Mouse (Mus musculus) limb, embryonic 13.5 days (tissue): ENCODE measurements around the gene Zbtb16. TPM values are rescaled to one million over a fixed set of nuclear protein-coding genes. Genes with fewer than 3 reads are reported as not detected.

ENCODE experiments used
- ATAC-seq: fragments of 200-750 bp; cut with Nextera tagmentation; 2 replicates; pipeline ENCODE4 v1.8.0; 2017; ENCODE audit warnings: low read depth, moderate number of reproducible peaks, moderate TSS enrichment; ENCODE audit not compliant: low FRiP score
- H3K27ac ChIP-seq: fragments of 300-500 bp; sonication (generic); 2 replicates; pipeline ENCODE4 v1.5.1; 2015; ENCODE audit warnings: inconsistent platforms, mild to moderate bottlenecking, moderate library complexity
- H3K27me3 ChIP-seq: fragments of 300-500 bp; sonication (generic); 2 replicates; pipeline ENCODE4 v1.6.1; 2015; ENCODE audit warnings: mild to moderate bottlenecking, inconsistent platforms
- H3K36me3 ChIP-seq: fragments of 300-500 bp; sonication (generic); 2 replicates; pipeline ENCODE4 v1.6.1; 2015; ENCODE audit warnings: inconsistent platforms, mild to moderate bottlenecking, moderate library complexity
- H3K4me1 ChIP-seq: fragments of 300-500 bp; sonication (generic); 2 replicates; pipeline ENCODE4 v1.6.1; 2015; ENCODE audit warnings: inconsistent platforms
- H3K4me2 ChIP-seq: fragments of 300-500 bp; sonication (generic); replicated peaks from 2 replicates; pipeline ENCODE4 v1.6.1; 2015; ENCODE audit warnings: inconsistent platforms, mild to moderate bottlenecking, moderate library complexity
- H3K4me3 ChIP-seq: fragments of 300-500 bp; sonication (generic); 2 replicates; pipeline ENCODE4 v1.5.1; 2015; ENCODE audit warnings: moderate library complexity, mild to moderate bottlenecking, inconsistent platforms
- H3K9ac ChIP-seq: fragments of 300-500 bp; sonication (generic); 2 replicates; pipeline ENCODE4 v1.6.1; 2015; ENCODE audit warnings: mild to moderate bottlenecking, inconsistent platforms
- H3K9me3 ChIP-seq: fragments of 300-500 bp; sonication (generic); 2 replicates; pipeline ENCODE4 v1.6.1; 2016; ENCODE audit warnings: inconsistent platforms
- WGBS: fragments of 180-500 bp; shearing (Covaris S2); methylation state at CpG from one replicate; pipeline ENCODE4 v1.1.7; 2015; 5-methylcytosine and 5-hydroxymethylcytosine counted together
- polyA plus RNA-seq: library from polyadenylated mRNA; unstranded; fragments of >200 nt; fragmentation: Nextera tagmentation; extraction: Ambion mirVana; gene quantifications from 2 replicates; pipeline ENCODE4 v1.2.1, GENCODE M21; 2015

Gene Zbtb16
- polyA plus RNA-seq, 1 experiment from 2014 or later, result 1.1 TPM

GRCm38 (mm10) chr9:48653399-48654070 lies 182.5 kb downstream of the Zbtb16 start:
- Histone ChIP-seq H3K27me3 (peaks cover 73% of the 10 kb centered on the region), H3K4me2 (no peak overlapping the region), H3K4me1 (peaks cover 13% of the 10 kb centered on the region), H3K9me3 (no peaks in the 10 kb centered on the region), H3K4me3 (no peak overlapping the region), H3K36me3 (no peaks in the 10 kb centered on the region), H3K9ac (no peak overlapping the region), H3K27ac (no peak overlapping the region)
- WGBS, result 42% methylated on average over 7 of the region's 7 CpGs
- no peak for ATAC-seq

DNA sequence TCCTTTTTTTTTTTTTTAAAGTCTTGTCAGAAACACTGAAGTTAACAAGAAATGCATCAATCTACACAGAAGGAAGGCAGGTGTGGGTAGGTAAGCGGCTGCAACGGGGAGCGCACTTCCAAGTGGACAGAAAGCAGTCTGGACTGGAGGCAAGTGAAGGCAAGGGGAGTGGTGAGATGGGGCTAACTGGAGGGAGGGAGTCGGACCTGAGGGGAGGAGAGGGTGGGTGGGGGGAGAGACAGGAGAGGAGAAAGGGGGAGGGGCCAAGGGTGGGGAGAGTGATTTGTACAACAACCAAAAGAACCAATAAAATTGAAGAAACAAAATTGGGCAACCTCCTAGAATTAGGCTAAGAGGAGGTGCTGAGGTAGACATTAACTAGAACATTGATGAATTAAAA lies 184.0 kb downstream of the Zbtb16 start:
- ATAC-seq, result no peak

GRCm38 (mm10) chr9:48650846-48651245 lies 185.2 kb downstream of the Zbtb16 start:
- WGBS, result 84% methylated on average over 2 of the region's 2 CpGs

More for the DNA sequence above, 184.0 kb downstream of the Zbtb16 start:
- Histone ChIP-seq H3K27ac (no peak overlapping the region), H3K4me3 (no peak overlapping the region), H3K36me3 (no peaks in the 10 kb centered on the region), H3K9me3 (no peaks in the 10 kb centered on the region), H3K9ac (no peak overlapping the region), H3K27me3 (peaks cover 75% of the 10 kb centered on the region), H3K4me1 (peaks cover 27% of the 10 kb centered on the region), H3K4me2 (no peak overlapping the region)
- 49% methylated on average over 4 of the region's 4 CpGs for WGBS

DNA sequence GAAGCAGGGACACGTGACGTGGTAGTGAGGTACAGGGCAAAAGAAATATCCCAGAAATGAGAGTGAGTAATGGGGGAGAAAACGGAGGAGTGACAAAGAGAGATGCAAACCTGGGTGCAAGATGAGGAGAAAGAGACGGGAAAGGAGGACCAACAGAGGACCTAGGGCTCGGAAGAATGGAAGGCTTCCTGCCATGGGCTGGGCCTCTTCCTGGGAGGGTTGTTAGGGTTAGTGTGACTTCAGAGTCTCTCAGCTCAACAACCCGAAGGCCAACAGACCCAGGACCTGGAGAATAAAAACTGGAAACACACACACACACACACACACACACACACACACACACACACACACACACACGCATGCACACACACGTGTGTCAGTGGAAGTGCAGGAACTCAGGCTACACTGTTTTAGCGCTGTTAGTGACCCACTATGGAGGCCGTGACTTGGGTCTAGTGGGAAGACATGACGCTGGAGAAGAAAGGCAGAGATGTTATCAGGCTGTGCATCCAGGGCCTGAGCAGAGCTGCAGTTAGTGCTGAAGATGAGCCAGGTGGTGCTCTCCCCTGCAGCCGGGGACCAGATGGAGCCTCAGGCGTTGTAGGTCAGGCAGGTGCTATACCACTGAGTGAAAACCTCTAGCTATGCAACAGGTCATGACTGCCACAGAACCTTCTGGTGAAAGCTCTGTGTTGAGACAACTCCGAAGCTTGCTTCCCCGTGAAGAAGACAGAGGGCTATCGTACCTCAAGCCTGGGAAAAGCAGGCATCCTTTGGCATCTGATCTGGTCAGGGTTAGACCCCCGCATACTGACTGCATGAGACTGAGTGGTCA lies 186.0 kb downstream of the Zbtb16 start:
- Histone ChIP-seq H3K4me3 (peak overlapping the region; percentile 26; the same call in 1 of the 2 replicates), H3K27me3 (peaks cover 76% of the 10 kb centered on the region)
- 36% methylated on average over 17 of the region's 17 CpGs for WGBS

More at GRCm38 (mm10) chr9:48650846-48651245, 185.2 kb downstream of the Zbtb16 start:
- H3K36me3 ChIP-seq, result no peaks in the 10 kb centered on the region
- no peak overlapping the region for H3K4me3 ChIP-seq
- H3K4me1 ChIP-seq, result peaks cover 27% of the 10 kb centered on the region
- H3K4me2 ChIP-seq, result no peak overlapping the region
- H3K9ac ChIP-seq, result no peak overlapping the region
- ATAC-seq, result no peak
- no peaks in the 10 kb centered on the region for H3K9me3 ChIP-seq
- peaks cover 77% of the 10 kb centered on the region for H3K27me3 ChIP-seq
- H3K27ac ChIP-seq, result no peak overlapping the region

GRCm38 (mm10) chr9:48649098-48649766 lies 186.8 kb downstream of the Zbtb16 start:
- Histone ChIP-seq H3K4me3 (peak overlapping the region; percentile 26), H3K9ac (peak overlapping the region; percentile 40), H3K9me3 (peaks cover 3% of the 10 kb centered on the region), H3K4me2 (peak overlapping the region; percentile 57), H3K27ac (no peak overlapping the region), H3K4me1 (peaks cover 27% of the 10 kb centered on the region), H3K27me3 (peaks cover 71% of the 10 kb centered on the region), H3K36me3 (no peaks in the 10 kb centered on the region)
- WGBS, result 4% methylated on average over 22 of the region's 22 CpGs
- ATAC-seq, result peak; percentile 24; the same call in 1 of the 2 replicates

More for the DNA sequence above, 186.0 kb downstream of the Zbtb16 start:
- Histone ChIP-seq H3K4me1 (peaks cover 27% of the 10 kb centered on the region), H3K9ac (no peak overlapping the region), H3K27ac (no peak overlapping the region), H3K4me2 (peak overlapping the region; percentile 57), H3K36me3 (no peaks in the 10 kb centered on the region), H3K9me3 (no peaks in the 10 kb centered on the region)
- no peak for ATAC-seq

DNA sequence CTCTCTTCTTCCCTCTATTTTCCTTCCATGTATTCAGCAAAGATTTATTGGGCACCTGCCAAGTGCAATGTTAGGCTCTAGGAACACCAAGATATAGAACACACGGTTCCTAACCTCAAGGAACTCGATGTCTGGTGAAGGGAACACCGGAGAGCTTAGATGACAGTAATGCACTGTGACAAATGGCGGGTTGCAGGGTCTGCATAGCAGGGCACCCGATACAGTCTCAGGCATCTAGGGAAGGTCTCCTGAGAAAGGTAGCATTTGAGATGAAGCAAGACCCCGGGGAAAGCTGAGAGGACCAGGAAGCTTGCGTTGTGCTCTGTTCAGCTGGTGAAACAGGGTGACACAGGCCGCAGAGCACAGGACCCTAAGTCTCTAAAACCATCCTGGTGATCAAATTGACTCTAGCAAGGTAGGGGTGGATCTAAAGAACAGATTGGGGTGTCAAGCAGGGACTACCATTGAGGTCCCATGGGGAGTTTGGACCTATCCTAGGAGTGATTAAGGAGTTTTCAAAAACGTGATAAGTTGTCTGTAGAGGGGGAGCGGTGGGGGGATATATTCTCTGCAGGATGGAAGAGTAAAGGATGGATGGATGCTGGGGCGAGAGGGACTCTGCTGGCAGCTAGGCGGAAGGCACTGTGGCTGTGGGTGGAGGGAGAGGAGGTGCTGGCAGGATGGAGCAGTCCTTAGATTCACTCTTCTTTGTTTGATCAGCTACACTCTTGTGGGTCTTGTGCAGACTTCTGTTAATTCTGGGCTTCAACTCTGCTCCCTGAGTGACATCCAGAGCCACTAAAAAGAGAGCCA lies 187.5 kb downstream of the Zbtb16 start:
- Histone ChIP-seq H3K27ac (no peak overlapping the region), H3K4me1 (peaks cover 27% of the 10 kb centered on the region), H3K36me3 (no peaks in the 10 kb centered on the region), H3K4me3 (peak overlapping the region; percentile 26; the same call in 1 of the 2 replicates), H3K9me3 (peaks cover 7% of the 10 kb centered on the region), H3K9ac (no peak overlapping the region), H3K27me3 (peaks cover 66% of the 10 kb centered on the region), H3K4me2 (peak overlapping the region; percentile 57; the same call in 1 of the 2 replicates)
- 40% methylated on average over 12 of the region's 12 CpGs for WGBS
- no peak for ATAC-seq

GRCm38 (mm10) chr9:48647648-48648284 lies 188.3 kb downstream of the Zbtb16 start:
- Histone ChIP-seq H3K27me3 (peaks cover 60% of the 10 kb centered on the region), H3K27ac (no peak overlapping the region), H3K4me2 (no peak overlapping the region), H3K9me3 (peaks cover 7% of the 10 kb centered on the region), H3K9ac (no peak overlapping the region), H3K36me3 (no peaks in the 10 kb centered on the region), H3K4me3 (no peak overlapping the region), H3K4me1 (peaks cover 27% of the 10 kb centered on the region)
- ATAC-seq, result no peak
- 21% methylated on average over 10 of the region's 10 CpGs for WGBS

DNA sequence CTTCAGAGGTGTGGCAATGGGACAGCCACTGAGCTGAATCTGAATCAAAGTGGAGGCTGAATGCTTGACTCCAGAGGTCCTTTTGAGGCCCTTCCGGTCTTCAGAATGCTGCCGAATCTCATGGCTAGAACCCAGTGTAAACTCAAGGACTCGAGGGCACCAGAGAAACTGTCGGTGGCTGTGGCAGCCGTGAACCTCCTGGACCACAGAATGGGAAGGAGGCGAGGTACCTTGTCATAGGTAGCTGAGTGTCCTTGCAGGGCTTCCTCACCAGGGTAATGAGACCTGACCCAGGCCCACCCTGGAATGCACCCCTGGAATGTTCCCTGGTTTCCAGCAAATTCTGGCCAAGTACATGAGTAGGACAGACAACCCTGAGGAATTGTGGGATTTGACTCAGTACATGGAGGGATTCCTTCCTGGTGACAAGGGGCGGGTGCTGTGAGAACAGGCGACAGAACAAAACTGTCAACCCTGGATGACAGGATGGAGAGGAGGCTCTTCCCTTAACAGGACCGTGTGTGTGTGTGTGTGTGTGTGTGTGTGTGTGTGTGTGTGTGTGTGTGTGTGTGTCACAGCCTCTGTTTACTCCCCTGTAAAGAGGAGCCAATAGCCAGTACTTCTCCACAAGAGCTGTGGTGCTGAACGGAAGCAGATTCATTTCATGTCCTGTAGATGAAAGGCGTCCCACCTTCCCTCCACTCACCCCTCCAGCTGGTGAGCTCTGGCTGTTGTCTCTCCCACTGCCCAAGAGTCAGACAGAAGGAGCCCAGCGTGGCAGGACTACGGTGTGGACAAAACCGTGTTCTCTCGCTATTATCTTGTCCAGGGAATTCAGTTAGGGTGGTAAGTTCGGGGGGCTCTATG lies 189.0 kb downstream of the Zbtb16 start:
- no peak overlapping the region for H3K4me3 ChIP-seq
- H3K27me3 ChIP-seq, result peaks cover 57% of the 10 kb centered on the region
- WGBS, result 50% methylated on average over 16 of the region's 16 CpGs
- no peak overlapping the region for H3K27ac ChIP-seq
- no peak overlapping the region for H3K9ac ChIP-seq
- peaks cover 7% of the 10 kb centered on the region for H3K9me3 ChIP-seq
- no peak for ATAC-seq
- no peak overlapping the region for H3K4me2 ChIP-seq
- no peaks in the 10 kb centered on the region for H3K36me3 ChIP-seq
- H3K4me1 ChIP-seq, result peaks cover 27% of the 10 kb centered on the region

GRCm38 (mm10) chr9:48646251-48646650 lies 189.8 kb downstream of the Zbtb16 start:
- Histone ChIP-seq H3K4me1 (peaks cover 27% of the 10 kb centered on the region), H3K4me3 (no peak overlapping the region), H3K9me3 (peaks cover 7% of the 10 kb centered on the region), H3K27ac (no peak overlapping the region), H3K4me2 (no peak overlapping the region), H3K36me3 (no peaks in the 10 kb centered on the region), H3K27me3 (peaks cover 55% of the 10 kb centered on the region), H3K9ac (no peak overlapping the region)
- ATAC-seq, result no peak
- 23% methylated on average over 4 of the region's 4 CpGs for WGBS

GRCm38 (mm10) chr9:48645648-48646126 lies 190.3 kb downstream of the Zbtb16 start:
- ATAC-seq, result no peak
- H3K4me1 ChIP-seq, result peaks cover 27% of the 10 kb centered on the region
- H3K27ac ChIP-seq, result no peak overlapping the region
- H3K9me3 ChIP-seq, result peaks cover 7% of the 10 kb centered on the region
- no peaks in the 10 kb centered on the region for H3K36me3 ChIP-seq
- no peak overlapping the region for H3K4me3 ChIP-seq
- H3K27me3 ChIP-seq, result peaks cover 49% of the 10 kb centered on the region
- H3K4me2 ChIP-seq, result no peak overlapping the region
- WGBS, result 62% methylated on average over 4 of the region's 4 CpGs
- no peak overlapping the region for H3K9ac ChIP-seq
